Mouse (Mus musculus) heart, postnatal 0 days (tissue): ENCODE results near the gene Emilin2.

Source experiments
- CTCF ChIP-seq: IDR thresholded peaks from 2 replicates; pipeline ENCODE4 v1.5.1; 2016; ENCODE audit warnings: antibody characterized with exemption, control low read depth, low read depth
- EP300 ChIP-seq: IDR thresholded peaks from 2 replicates; pipeline ENCODE4 v1.6.1; 2016; ENCODE audit warnings: antibody characterized with exemption, low read depth

DNA sequence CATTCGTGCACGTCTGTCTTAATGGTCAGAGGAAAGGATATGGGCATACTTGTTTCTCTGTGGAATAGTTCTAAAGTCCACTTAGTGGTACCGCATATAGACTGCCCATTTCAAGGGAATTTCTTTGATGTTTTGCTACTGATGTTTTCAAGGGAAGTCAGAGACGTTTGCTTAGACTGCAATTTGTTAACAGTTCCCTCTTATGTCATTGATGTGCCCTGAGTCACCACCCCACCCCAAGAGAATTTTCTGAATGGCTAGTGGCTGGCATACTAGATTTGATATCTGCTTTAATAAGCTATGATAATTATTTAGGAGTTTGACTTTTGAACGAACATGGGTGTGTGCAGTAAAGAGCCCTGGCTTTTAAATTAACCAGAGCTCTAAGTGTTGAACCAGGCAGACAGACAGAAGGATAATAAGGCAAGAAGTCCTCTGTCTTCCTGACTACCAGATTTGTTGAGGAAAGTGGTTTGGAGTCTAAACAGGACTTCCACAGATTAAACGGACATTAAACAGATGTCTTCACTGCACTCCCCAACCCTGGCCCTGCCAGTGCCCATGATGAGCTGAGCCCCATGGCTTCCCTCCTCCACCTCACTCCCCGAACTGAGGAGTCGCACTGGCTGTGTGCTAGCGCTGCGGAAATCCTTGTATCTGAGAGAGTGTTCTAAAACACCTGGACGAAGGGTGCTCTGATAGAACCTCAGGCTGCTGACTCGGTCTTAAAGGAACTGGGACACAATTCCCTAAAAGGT, 105.5 kb downstream of the Emilin2 start:
- TF ChIP-seq CTCF = no peak
- TF ChIP-seq EP300 = no peak
